Mouse (Mus musculus) ZHBTc4 (cell line): ENCODE measurements around the gene Gstm1.
A peak's percentile ranks its signal among the peaks of the same experiment; 100 is the strongest.
"Not testable (repeated sequence)": the region's sequence is repeated elsewhere in the genome, so short reads cannot be mapped to it uniquely, and the experiment has no call there.

Experiments used
- DNase-seq: peaks from one replicate; pipeline ENCODE4 v3.0.0-alpha.2; 2011; ENCODE audit warnings: low read depth, low spot score

Gstm1 gene

DNA sequence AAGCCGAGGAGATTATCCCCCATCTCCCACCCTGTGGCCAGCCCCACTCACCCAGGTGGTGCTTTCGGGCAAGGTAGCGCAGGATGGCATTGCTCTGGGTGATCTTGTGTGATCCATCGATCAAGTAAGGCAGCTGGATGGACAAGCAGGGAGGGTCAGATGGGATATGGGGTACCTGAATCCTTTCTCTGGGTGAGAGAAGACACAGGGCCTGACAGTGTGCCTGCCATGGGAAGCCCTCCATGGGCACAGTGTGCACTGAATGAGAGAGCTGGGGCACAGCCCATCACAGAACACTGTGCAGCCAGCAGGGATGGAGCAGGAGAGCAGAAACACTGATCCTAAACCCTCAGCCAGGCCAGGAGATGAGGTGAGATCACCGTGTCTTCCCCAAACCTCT lies 1.3 kb downstream of the Gstm1 start:
- not testable (repeated sequence) for DNase-seq

DNA sequence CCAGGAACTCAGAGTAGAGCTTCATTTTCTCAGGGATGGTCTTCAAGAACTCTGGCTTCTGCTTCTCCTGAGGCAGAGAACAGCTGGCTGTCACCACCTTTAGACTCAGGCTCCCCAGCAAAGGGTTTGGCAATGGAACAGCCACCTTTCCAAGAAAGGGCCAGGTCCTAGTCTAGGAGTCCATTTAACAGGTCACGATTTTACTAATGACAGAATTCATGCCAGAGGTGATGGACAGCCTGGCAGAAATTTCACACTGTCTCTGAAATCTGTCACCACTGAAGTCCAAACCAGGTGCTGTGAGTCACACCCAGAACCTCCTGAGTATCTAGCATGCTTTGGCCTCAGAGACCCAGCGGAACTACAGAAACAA lies 2.8 kb downstream of the Gstm1 start:
- DNase-seq = no peak

DNA sequence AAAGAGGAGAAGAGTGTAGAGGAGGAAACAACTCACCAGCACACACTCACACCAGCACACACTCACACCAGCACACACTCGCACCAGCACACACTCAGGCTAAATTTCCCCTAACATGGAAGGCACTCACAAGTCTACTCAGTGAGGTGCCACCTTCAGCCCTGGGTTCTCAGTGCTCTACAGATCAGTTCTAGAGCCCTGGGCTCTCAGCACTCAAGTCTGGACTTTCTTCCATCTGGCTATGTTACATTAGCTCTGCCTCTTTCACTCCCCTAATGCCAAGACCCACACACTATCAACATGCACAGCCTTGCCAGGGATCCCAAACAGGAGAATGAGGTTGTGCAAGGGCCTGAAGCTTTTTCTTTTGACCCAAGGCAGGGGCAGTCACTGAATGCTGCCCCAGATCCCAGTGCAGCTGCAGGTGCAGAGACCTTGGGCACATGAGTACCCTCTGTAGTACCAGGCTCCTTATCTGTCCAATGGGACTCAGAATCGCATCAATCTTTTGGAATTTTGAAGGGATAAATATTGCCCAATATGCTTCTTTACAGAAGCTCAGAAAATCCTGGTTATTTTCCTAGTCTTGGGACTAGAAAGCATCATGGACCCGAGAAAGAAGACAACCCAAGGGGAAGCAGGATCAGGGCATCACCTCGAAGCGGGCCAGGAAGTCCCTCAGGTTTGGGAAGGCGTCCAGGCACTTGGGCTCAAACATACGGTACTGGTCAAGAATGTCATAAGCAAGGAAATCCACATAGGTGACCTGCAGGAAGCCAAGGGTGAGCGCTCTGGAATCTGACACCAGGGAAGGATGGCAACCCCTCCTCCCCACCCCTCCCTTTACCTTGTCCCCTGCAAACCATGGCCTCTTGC lies 3.4 kb downstream of the Gstm1 start:
- no peak for DNase-seq

DNA sequence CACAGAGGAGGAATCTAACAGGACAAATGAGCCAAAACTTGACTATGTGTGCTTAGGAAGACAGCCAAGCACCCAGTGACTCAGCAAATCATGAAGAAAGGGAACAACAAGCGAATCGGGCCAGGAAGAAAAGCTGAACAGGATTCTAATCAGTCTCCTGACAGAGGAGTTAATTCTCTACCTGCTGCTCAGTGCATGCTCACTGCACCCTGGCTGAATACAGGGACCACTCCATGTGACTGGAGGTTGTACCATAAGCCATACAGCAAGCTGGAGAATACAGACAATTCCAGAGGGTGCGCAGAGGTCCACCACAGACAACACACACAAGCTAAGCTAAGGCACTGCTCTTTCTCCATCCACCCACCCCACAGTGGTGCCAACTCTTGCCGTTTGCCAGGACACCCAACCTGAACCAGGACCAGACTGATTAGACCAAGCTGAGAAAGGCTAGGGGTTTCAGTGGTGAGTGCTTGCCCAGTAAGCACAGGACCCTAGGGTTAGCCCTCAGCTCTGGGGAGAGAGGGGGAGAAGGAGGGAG lies 4.4 kb downstream of the Gstm1 start:
- peak; percentile 11 for DNase-seq

DNA sequence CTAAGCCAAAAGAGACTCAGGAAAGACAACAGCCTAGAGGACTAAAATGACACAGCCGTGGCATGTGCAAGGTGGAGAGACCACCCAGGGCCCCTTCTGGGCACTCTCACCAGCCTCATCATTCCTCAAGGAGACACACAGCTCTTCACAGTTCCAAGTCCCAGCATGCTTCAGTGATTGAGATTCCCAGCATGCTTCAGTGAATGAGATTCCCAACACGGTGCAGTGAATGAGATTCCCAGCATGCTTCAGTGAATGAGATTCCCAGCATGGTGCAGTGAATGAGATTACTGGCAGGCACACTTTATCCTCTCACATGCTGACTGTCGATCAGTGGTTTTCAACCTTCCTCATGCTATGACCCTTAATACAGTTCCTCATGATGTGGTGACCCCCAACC lies 6.2 kb downstream of the Gstm1 start:
- DNase-seq = peak; percentile 20

DNA sequence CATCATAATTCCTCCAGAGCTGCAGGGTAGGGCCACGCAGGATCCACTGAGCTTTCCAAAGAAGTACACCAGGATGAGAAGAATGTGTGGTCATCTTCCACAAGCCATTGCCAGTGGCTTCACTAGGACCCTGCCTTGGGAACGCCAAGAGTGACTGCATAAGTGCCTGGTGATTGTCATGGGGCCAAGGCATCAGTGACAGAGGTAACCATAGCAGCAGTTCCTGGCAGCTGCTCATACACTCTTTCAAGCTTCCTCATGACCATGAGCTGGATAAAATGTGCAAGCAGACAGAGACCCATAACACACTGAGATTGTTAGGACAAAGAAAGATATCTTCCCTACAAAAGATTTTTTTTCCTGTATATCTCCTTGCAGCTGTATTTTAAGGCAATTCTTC lies 7.5 kb downstream of the Gstm1 start:
- no peak for DNase-seq

DNA sequence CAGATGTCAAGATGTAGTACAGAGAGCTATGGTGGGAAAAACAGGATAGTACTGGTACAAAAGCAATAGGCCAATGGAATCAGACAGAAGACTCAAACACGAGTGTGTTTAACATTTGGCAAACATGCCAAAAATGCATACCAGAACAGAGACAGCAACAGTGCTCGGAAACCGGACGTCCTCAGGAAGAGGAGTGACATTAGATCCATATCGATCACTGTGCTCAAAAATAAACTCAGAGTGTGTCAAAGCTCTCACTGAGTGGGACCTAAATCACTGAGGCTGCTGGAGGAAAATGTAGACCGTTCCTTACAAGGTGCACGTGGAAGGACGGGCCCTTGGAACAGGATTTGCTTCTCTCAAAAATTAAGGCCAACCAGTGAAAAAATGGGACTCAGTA lies 15.8 kb downstream of the Gstm1 start:
- no peak for DNase-seq

DNA sequence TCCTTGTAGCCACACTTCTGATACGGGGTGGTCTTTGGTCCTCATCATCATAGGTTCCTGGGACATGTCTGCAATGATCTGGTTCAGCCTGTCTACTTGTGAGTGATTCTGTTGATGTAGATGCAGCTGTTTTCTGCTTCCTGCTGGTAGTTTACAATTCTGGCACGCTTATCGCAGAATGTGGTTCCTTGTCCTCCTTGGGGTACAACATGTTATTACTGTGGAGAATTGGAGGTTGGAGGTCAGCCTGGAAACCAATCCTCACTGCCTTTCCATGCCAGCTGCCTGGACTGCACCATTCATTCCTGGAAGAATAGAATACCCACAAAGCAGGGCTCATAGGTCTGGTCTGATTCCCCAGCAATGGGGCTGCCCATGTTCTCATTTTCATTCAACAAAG lies 18.3 kb downstream of the Gstm1 start:
- no peak for DNase-seq

DNA sequence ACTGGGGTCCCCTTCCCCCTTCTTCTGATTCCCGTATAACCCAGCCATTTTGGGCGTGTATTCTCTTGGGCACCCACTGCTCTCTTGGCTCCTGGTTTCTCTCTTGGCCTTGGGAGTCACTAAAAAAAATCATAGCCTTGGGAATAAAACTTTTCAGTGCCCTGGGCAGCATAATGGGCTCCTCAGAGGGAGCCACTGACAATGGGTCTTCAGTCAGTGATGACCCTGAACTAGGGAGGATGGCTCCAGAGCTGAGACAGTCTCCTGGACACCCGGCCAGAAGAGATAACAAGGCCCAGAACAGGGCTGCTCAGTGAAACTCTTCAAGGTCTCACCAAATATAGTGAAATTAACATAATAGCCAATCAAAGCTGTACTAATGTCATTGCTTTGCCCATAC lies 19.2 kb downstream of the Gstm1 start:
- DNase-seq = no peak

DNA sequence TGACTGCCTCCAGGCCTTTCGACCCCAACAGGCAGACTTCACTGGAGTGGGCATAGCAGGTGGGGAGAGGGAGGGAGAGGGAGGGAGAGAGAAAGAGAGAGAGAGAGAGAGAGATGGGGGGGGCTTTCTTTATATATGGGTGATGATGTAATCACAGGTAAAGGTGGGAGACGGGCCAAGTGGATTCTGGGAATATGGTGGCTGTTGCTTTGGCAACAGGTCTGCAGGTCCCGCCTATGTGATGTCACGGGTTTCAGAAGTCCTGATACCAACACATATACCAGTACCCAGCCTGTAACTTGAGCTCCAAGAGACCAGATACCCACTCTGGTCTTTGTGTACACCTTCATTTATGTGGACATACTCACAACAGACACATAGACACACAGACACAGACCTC lies 21.2 kb downstream of the Gstm1 start:
- peak; percentile 77 for DNase-seq

DNA sequence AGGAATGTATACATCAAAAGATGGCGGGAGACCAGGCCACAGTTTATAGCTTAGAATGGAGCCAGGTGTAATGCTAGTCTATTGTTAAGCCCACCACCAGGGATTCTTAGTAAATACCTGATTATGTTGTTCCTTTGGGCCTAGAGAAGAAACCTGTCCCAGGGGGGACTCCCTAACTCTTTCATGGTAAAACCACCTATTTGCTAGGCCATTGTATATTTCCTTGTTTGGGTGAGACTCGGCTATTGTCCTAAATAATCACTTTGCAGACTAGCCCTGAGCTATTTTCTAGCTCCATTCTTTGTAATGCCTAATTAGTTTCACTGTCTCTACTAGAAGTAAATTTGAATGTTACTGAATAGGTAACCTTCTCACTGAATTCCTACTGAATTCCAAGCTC lies 21.8 kb downstream of the Gstm1 start:
- DNase-seq = peak; percentile 89

DNA sequence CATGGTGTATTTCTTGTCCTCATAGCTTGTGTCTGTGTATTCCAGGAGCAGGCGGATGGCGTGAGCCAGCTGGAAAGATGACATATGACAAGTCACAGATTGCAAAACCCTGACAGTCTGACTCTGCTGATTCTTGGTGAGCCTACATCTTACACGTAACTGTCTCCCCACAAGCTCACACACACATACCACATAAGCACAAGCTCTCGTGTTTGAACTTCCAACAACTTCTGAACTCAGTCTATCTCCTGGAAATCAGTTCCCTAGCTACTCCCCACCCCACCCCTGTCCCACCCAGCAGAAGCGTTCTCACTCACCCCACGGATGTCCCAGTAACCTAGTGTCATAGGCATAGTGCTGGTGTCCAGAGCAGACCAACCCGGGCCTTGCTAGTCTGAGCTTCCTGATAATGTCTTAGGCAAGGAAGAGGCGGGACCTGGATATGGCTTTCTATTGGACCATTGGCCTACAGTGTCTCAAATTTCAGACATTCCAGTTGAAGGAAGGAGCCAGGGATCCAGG lies 31.7 kb downstream of the Gstm1 start, which contains the start of gene Gstm2:
Gstm2 (minus strand) TSS at position 413 of the 522 bp plus-strand sequence.
- DNase-seq = peak; percentile 81

DNA sequence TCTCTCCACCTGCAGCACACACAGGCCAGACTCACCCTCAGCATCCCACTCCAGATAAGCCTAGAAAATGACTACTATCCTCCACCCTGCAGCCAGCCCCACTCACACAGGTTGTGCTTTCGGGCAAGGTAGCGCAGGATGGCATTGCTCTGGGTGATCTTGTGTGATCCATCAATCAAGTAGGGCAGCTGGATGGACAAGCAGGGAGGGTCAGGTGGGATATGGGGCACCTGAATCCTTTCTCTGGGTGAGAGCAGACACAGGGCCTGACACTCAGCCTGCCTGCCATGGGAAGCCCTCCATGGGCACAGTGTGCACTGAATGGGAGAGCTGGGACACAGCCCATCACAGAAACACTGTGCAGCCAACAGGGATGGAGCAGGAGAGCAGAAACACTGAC lies 32.6 kb downstream of the Gstm1 start:
- DNase-seq = not testable (repeated sequence)

DNA sequence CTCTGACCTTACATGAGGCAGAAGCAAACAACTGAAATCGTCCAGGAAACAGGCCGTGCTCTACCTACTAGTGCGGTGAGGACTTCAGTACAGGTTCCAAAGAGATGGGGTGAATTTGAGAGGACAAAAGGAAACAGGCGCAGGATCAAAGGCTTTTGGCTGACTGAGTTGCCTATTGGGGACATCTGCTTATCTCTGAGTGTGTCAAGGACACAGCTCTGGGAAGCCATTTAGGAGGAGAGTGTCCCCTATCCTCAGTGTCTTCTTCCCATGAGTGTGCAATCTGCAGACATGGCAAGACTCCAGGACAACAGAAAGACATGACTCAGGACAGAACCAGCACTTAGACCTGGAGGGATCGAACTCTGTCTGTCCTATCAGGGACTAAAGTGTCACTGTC lies 33.3 kb downstream of the Gstm1 start:
- DNase-seq = no peak

DNA sequence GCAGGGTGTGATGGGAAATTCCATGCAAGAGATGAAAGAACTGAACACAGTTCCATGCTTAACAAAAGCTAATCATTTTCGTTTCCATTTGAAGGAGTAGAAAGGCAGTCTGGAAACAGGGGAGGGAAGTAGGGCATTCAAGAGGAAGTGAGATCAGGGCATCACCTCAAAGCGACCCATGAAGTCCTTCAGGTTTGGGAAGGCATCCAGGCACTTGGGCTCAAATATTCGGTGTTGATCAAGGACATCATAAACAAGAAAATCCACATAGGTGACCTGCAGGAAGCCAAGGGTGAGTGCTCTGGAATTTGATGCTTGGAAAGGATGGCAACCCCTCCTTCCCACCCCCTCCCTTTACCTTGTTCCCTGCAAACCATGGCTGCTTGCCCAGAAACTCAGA lies 34.0 kb downstream of the Gstm1 start:
- DNase-seq = no peak

DNA sequence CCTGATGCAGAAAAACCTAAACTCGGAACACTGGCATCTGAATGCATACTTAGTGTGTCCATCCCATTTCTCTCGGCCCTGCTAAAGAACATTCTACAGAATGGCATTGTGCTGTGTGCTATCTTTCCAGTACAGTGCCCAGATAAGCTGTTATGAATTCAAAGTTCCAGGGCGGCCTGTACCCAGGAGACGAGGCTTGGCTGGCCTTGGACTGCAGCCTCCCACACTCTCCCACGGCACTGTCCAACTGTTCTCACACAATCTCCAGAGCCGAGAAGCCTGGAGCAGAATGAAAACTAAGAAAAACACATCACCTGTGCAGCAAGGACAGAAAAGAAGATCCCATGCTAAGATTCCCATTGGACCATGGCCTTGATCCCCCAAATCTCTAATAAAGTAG lies 35.0 kb downstream of the Gstm1 start:
- DNase-seq = no peak

DNA sequence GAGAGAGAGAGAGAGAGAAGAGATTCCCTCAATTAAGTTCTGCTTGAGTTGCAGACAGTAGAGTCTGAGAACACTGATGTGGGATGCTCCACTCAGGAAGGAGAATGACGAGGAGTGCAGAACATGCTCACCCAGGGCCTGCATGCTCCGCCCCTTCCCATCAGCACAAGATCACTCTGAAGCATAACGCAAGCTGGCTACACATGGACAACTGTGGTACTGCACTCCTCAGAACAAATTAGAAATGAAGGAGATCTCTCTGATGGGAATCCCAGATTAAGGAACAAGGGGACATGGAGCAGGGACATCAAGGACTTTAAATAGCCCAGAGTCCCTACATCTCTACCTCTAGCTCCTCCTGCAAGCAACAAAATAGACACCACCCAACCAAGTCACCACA lies 36.5 kb downstream of the Gstm1 start:
- DNase-seq = peak; percentile 60

DNA sequence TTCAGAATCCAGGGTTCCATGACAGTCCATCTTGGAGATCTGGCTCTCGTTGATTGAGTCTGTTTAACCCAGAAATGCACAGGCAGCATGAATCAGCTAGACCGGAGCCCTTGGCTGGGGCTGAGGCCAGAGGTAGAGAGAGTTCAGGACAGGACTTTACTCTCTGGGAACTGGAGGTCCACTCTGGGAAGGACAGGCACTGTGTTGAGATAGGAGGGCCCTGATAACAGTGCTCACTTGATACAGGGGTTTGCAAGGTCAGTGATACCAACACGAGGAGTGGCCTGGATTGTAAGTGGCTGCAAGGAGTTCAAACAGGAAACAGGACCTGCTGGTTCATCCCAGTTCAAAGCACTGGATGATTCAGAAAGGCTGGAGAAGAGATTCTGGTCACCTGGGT lies 40.1 kb downstream of the Gstm1 start:
- no peak for DNase-seq

DNA sequence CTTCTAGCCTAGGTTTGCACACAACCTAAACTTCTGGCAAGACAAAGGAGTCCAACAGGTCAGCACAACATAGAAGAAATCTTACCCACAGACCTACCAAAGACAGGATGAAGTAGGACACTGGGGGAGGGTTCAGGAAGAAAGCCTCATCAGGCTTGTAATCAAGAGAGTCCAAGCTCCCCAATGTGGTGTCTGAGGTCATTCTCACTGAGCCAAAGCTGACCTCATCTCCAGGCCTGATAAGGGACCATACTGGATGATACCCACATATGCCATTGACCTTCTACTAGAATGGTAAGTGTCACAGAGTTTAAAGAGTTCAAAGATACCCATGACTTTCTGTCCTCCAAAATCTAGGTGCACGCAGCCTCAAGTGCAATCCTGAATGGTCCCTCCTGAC lies 43.5 kb downstream of the Gstm1 start:
- no peak for DNase-seq

DNA sequence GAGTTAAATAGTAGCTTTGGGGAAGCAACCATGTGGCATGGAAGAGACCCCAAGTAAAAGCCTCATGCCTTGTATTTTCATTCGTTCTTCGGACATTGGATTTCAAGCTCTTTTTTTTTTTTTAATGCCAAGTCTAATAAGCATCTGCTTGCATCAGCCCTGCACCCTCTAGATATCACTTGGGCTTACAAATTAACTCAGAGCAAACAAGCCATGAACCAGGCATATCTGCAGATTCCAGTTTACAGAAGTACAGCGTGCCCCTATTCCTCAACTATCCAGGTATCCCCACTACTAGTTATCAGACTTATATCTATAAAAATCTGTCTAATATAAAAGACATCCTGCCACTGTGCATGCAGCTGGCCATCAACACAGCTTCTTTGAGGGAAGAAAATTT lies 45.7 kb downstream of the Gstm1 start:
- DNase-seq = no peak

DNA sequence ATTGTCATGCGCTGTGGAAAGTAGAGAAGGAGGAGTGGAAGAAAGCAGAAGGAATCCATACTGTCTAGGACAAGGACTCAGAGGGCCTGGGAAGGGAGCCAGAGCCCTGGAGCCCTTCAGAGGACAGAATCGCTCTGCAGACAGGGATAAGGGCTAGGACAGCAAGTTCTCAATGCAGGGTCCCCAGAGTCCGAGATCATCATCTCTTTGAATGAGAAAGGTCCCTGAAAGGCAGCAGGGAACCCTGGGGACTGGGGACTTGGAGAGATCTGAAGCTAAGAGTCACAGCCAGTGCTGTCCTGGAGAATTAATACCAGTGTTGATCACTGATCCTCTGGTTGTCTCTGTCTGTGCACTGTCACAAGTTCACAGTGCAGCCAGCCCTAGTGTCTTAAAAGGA lies 46.7 kb downstream of the Gstm1 start:
- not testable (repeated sequence) for DNase-seq

DNA sequence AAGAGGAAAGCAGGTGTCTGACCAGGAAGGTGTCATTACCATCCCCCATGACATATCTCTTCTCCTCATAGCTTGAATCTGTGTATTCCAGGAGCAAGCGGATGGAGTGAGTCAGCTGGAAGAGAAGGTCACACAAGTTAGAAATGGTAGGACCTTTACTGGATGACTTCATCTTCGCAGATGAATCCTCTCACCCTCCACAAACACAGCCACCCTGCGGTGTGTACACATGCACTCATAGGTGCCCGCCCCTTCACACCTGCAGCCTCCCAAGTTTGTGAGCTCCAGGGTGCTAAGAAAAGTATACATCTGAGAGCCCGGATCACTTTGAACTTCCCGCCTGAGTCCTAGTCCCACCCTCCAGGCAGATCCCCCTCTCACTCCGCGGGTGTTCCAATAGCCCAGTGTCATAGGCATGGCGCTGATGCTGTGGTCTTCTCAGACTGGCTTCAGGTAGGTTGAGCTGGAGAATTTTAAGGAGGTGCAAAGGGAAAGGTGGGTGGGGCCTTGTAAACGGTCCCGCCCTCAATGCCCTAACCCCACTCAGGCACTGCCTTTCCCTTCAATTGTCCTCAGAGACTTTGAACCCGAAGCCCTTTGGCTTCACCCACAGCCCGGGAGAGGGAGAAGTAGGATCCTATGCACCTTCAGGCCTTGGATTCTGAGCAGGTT lies 48.9 kb downstream of the Gstm1 start, which contains the start of gene Gstm3:
Gstm3 (minus strand) TSS at position 560 of the 672 bp plus-strand sequence.
- DNase-seq = peak; percentile 74

DNA sequence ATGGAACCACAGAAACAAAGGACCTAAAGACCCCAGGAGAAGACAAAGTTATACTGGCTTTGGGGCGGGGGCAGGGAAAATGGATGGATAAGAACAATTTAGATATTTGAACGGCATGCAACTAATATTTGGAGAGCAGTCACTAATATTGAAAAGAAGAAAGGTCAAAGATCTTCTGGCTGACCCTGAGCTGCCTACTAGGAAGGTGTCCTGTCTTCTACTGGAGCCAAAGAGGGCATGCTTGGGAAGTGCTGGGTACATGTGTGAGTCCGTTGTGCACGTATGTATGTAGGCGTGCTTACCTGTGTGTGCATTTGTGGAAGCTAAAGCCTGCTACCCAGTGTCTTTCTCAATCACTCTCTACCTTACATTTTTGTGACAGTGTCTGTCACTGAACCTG lies 51.1 kb downstream of the Gstm1 start:
- no peak for DNase-seq
